Mouse (Mus musculus) lung, embryonic 15.5 days (tissue): ENCODE measurements around the gene Cyb5b. TPM values are rescaled to one million over a fixed set of nuclear protein-coding genes. Genes with fewer than 3 reads are reported as not detected.

Source experiments
- ATAC-seq: fragments of 200-750 bp; cut with Nextera tagmentation; 2 replicates; pipeline ENCODE4 v1.8.0; 2017; ENCODE audit warnings: moderate number of reproducible peaks, borderline replicate concordance; ENCODE audit not compliant: low FRiP score, low TSS enrichment; ENCODE audit errors: extremely low read depth
- H3K27ac ChIP-seq: fragments of 300-500 bp; sonication (generic); 2 replicates; pipeline ENCODE4 v1.5.1; 2015; ENCODE audit warnings: moderate library complexity, mild to moderate bottlenecking, inconsistent platforms
- H3K27me3 ChIP-seq: fragments of 300-500 bp; sonication (generic); 2 replicates; pipeline ENCODE4 v1.6.1; 2015; ENCODE audit warnings: inconsistent platforms
- H3K36me3 ChIP-seq: fragments of 300-500 bp; sonication (generic); 2 replicates; pipeline ENCODE4 v1.6.1; 2015; ENCODE audit warnings: inconsistent platforms
- H3K4me1 ChIP-seq: fragments of 300-500 bp; sonication (generic); 2 replicates; pipeline ENCODE4 v1.6.1; 2015; ENCODE audit warnings: inconsistent platforms
- H3K4me2 ChIP-seq: fragments of 300-500 bp; sonication (generic); 2 replicates; pipeline ENCODE4 v1.6.1; 2015; ENCODE audit warnings: inconsistent platforms, mild to moderate bottlenecking, moderate library complexity
- H3K4me3 ChIP-seq: fragments of 300-500 bp; sonication (generic); 2 replicates; pipeline ENCODE4 v1.5.1; 2015; ENCODE audit warnings: mild to moderate bottlenecking, inconsistent platforms
- H3K9ac ChIP-seq: fragments of 300-500 bp; sonication (generic); 2 replicates; pipeline ENCODE4 v1.6.1; 2015; ENCODE audit warnings: inconsistent platforms
- H3K9me3 ChIP-seq: fragments of 300-500 bp; sonication (generic); 2 replicates; pipeline ENCODE4 v1.6.1; 2016; ENCODE audit warnings: inconsistent platforms
- WGBS: fragments of 180-500 bp; shearing (Covaris S2); methylation state at CpG from one replicate; pipeline ENCODE4 v1.1.7; 2015; 5-methylcytosine and 5-hydroxymethylcytosine counted together
- polyA plus RNA-seq: library from polyadenylated mRNA; unstranded; fragments of >200 nt; fragmentation: Nextera tagmentation; extraction: Ambion mirVana; gene quantifications from 2 replicates; pipeline ENCODE4 v1.2.1, GENCODE M21; 2015

Cyb5b gene
- polyA plus RNA-seq, 1 experiment from 2014 or later, result 88.3 TPM

DNA sequence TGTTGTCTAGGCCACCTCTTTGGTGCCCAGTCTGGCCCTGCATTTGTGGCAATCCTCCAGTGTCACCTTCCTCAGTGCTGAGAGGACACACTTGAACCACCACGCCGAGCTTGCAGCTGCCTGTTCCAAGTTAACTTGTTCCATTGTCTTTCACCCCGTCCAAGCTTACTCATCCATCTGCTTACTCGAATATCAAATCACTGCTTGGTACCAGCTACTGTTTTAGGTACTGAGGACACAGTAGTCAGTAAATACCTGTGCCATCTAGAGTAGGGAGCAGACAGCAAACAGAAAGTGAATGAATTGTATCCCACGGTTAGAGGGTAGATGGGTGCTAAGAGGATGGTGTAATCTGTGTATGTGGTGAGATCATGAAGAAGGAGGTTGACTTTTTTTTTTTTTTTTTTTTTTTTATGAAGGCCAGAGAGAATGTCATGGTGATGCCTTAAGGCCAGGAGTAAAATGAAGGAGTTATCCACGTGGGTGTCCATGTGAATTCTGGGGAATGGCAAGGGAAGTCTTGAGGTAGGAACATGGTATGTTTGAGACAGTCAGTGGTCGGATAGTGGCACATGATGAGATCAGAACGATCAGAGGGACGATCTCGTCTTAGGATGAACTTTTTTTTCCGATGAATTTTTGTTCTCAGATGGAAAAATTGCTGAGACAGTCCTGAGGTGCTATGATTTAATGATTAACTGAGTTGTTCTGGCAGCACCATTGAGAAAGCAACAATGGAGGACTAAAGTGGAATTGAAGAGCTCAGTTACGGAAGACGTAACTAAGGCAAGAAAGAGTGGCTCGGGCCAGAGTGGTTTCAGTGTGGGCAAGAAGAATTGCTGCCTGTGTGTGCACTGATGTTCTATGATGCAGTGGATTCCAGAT, 3.1 kb downstream of the Cyb5b start:
- Histone ChIP-seq H3K4me1 (peaks cover 12% of the 10 kb centered on the region), H3K9me3 (no peaks in the 10 kb centered on the region), H3K4me3 (no peak overlapping the region), H3K9ac (no peak overlapping the region), H3K27me3 (no peaks in the 10 kb centered on the region), H3K27ac (no peak overlapping the region), H3K4me2 (no peak overlapping the region), H3K36me3 (peaks cover 32% of the 10 kb centered on the region)
- WGBS, result 81% methylated on average over 14 of the region's 14 CpGs
- ATAC-seq, result no peak

DNA sequence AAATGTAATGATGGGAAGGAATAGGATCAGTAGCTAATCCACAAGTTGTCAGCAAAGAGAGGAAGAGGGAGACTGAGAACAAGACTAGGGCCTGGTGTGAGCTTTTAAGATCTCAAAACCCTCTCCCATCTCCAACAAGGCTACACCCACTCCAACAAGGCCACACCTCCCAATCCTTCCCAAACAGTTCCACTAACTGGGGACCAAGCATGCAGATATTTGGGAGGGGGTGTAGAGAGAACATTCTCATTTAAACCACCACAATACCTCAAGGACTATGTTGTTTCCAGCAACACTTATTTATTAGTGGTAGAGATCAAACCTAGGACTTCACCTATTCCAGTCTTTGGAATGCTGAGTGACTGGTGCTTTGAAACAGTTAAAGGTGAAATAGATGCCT, 6.4 kb downstream of the Cyb5b start:
- no peak overlapping the region for H3K9ac ChIP-seq
- H3K4me1 ChIP-seq, result 0 out of 2 replicates have a peak, but pooled peaks cover 3% of the 10 kb centered on the region
- H3K36me3 ChIP-seq, result peaks cover 33% of the 10 kb centered on the region
- no peaks in the 10 kb centered on the region for H3K9me3 ChIP-seq
- no peak overlapping the region for H3K4me2 ChIP-seq
- no peak overlapping the region for H3K27ac ChIP-seq
- H3K27me3 ChIP-seq, result no peaks in the 10 kb centered on the region
- ATAC-seq, result no peak
- H3K4me3 ChIP-seq, result no peak overlapping the region

DNA sequence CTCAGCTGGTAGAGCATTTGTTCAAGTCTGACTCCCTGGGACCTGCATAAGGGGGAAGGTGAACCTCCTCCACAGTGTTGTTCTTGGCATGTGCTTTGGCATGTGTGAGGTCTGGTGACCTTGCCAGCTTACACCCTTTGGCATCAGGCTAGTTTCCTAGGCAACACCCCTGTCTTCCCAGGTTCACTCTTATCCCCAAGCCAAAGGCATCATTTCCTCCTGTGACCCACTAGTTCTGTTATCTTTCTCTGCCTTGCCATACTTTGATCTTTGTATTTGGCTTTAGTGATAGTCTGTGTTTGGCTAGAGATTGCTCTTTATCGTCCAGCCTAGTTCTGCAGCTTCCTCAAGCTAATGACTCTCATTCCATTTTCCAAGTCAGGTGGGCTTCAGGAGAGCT, 7.4 kb downstream of the Cyb5b start:
- Histone ChIP-seq H3K27ac (no peak overlapping the region), H3K4me3 (no peak overlapping the region), H3K9me3 (no peaks in the 10 kb centered on the region), H3K4me1 (0 out of 2 replicates have a peak, but pooled peaks cover 3% of the 10 kb centered on the region), H3K4me2 (no peak overlapping the region), H3K9ac (no peak overlapping the region), H3K36me3 (peaks cover 41% of the 10 kb centered on the region), H3K27me3 (no peaks in the 10 kb centered on the region)
- WGBS, result 41% methylated on average over 1 of the region's 1 CpGs
- ATAC-seq, result no peak

DNA sequence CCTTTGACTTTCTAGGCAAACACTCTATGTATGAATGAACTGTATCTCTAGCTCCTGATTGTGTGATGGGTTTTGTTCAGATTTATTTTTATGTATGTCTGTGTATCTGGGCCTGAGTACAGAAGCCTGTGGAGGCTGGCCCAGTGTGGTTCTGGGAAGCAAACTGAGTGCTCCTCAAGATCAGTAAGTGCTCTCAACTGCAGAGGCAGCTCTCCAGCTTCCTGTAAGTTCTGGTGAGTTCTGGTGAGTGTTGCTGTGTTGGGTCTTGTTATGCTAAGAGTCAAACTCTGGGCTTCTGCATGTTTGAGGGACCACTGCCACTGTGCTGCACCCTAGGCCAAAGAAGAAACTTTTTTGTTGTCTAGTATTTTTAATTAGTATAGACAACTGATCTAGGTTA, 8.4 kb downstream of the Cyb5b start:
- Histone ChIP-seq H3K9ac (no peak overlapping the region), H3K27ac (no peak overlapping the region), H3K9me3 (no peaks in the 10 kb centered on the region), H3K4me1 (no peaks in the 10 kb centered on the region), H3K36me3 (peaks cover 43% of the 10 kb centered on the region), H3K27me3 (no peaks in the 10 kb centered on the region), H3K4me2 (no peak overlapping the region), H3K4me3 (no peak overlapping the region)
- no peak for ATAC-seq

DNA sequence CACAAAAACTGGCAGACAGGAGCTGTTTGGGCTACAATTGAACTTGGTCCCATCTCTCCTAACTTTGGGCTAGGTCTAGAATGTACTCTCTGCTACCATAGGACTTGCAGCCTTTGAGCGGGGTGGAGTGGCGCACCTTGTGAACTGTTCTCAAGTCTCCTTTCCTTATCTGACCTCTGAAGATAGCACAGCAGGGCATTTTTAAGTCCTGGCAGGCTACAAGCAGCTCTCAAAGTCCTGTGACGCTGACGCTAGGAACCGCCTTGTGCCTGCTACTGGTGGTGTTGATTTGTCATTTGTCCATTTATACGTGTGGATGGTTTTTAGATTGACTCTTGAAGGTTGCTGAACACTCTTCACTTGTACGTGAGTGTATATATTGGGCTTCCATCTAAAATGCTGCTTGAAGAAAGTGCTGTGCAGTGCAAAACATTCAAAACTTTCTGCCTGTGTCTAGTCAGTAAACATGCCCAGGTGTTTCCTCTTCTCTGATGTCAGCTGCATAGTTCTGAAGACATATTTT, 13.9 kb downstream of the Cyb5b start:
- H3K36me3 ChIP-seq, result peaks cover 40% of the 10 kb centered on the region
- H3K27ac ChIP-seq, result no peak overlapping the region
- ATAC-seq, result no peak
- no peak overlapping the region for H3K4me2 ChIP-seq
- H3K27me3 ChIP-seq, result no peaks in the 10 kb centered on the region
- H3K4me1 ChIP-seq, result no peaks in the 10 kb centered on the region
- H3K9ac ChIP-seq, result no peak overlapping the region
- H3K4me3 ChIP-seq, result no peak overlapping the region
- 69% methylated on average over 7 of the region's 7 CpGs for WGBS
- H3K9me3 ChIP-seq, result no peaks in the 10 kb centered on the region

DNA sequence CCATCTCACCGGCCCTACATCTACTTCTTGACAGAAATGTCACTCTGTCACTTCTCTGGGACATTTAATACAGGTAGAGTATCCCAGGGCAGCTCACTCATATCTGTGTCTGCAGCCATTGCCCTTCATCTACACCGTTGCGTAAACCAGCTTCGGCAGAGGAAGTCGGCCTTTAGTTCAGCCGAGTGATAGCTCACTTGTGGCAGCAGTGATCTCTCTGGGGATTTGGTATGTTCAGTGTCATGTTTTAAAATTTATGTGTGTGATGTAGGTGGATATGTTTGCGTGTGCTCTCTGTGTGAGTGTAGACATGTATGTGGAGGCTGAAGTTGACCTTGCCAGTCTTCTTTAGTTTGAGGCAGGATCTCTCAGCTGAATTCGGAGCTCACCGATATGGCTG, 15.3 kb downstream of the Cyb5b start:
- no peak overlapping the region for H3K27ac ChIP-seq
- H3K4me3 ChIP-seq, result no peak overlapping the region
- H3K4me2 ChIP-seq, result no peak overlapping the region
- H3K9ac ChIP-seq, result no peak overlapping the region
- 90% methylated on average over 9 of the region's 9 CpGs for whole genome bisulfite sequencing
- no peaks in the 10 kb centered on the region for H3K4me1 ChIP-seq
- H3K27me3 ChIP-seq, result no peaks in the 10 kb centered on the region
- no peak for ATAC-seq
- no peaks in the 10 kb centered on the region for H3K9me3 ChIP-seq
- H3K36me3 ChIP-seq, result peaks cover 52% of the 10 kb centered on the region

DNA sequence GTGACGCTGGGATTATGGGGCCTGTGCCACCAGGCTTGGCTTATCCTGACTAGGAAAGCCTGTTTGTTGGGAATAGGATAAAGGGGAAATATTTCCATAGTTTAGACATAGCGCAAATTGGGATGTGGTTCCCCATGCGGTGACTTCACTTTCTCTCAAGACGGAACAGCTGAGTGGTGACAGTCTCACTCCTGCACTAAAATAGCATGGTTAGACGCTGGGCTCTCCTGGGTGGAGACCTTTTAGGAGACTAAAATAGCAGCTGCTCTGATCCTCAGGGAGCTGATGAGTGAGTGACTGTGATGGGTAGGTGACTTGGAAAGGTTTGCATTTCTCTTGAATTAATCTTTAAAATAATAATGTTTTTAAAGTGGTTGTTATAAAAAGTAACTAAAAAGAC, 17.4 kb downstream of the Cyb5b start:
- H3K9ac ChIP-seq, result no peak overlapping the region

DNA sequence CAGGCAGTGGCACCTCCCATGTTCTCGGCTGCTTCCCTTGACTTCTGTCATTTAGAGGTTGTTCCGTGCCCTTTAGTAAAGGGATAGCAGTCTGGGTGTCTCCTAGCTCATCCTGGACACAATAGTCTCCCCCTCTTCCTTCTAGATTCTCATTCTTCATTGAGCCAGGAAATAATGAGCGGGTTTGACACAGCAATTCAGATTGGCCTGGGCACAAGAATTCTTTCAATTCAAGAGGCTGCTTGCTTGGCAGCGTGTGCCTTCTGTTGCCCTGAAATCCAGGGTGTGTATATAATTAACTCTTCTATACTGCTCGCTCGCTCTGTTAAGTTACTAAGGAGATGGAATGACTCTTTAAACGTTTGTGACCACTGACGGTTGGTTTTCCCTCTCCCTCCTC, 21.7 kb downstream of the Cyb5b start:
- Histone ChIP-seq H3K27me3 (no peaks in the 10 kb centered on the region), H3K9ac (no peak overlapping the region), H3K4me2 (no peak overlapping the region), H3K4me1 (no peaks in the 10 kb centered on the region), H3K4me3 (no peak overlapping the region), H3K36me3 (peaks cover 72% of the 10 kb centered on the region), H3K9me3 (no peaks in the 10 kb centered on the region), H3K27ac (no peak overlapping the region)
- 80% methylated on average over 8 of the region's 8 CpGs for WGBS
- no peak for ATAC-seq

More for the DNA sequence above, 17.4 kb downstream of the Cyb5b start:
- Histone ChIP-seq H3K36me3 (peaks cover 59% of the 10 kb centered on the region), H3K27ac (no peak overlapping the region), H3K9me3 (no peaks in the 10 kb centered on the region), H3K4me2 (no peak overlapping the region), H3K4me3 (no peak overlapping the region), H3K27me3 (no peaks in the 10 kb centered on the region), H3K4me1 (no peaks in the 10 kb centered on the region)
- ATAC-seq, result no peak
- 80% methylated on average over 5 of the region's 5 CpGs for WGBS

DNA sequence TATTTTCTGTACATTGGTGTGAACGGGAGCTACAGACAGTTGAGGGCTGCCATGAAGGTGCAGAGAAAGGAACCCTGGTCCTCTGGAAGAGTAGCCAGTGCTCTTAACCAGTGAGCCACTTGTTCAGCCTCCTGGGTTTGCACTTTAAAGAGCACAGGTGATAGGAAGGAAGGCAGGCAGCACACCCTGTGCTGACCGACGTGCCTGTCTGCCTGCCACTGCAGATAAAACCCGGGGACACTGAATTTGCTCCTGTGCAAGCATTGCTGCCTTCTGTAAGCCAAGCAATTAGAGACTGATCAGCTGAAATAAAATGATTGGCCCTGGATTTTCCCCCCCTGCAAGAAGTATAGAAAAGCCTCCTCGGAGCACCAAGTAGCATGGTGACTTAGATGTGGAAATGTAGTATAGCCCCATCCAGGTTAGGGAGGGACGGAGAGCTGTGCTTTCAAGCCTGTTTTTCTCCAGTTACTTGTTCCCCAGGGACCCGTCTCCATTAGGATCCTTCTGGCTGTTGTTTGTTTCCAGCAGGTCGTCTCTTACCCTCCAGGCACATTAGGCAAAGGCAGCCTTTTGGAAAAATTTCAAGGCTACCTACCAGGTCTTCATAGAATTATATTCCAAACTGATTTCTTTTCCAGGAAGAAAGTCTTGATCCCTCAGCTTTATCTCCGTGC, 22.7 kb downstream of the Cyb5b start:
- H3K36me3 ChIP-seq, result peaks cover 76% of the 10 kb centered on the region
- no peak for ATAC-seq
- H3K9ac ChIP-seq, result no peak overlapping the region
- no peak overlapping the region for H3K4me2 ChIP-seq
- H3K4me3 ChIP-seq, result no peak overlapping the region
- 83% methylated on average over 9 of the region's 9 CpGs for WGBS
- no peaks in the 10 kb centered on the region for H3K4me1 ChIP-seq
- no peak overlapping the region for H3K27ac ChIP-seq
- H3K27me3 ChIP-seq, result no peaks in the 10 kb centered on the region
- no peaks in the 10 kb centered on the region for H3K9me3 ChIP-seq

DNA sequence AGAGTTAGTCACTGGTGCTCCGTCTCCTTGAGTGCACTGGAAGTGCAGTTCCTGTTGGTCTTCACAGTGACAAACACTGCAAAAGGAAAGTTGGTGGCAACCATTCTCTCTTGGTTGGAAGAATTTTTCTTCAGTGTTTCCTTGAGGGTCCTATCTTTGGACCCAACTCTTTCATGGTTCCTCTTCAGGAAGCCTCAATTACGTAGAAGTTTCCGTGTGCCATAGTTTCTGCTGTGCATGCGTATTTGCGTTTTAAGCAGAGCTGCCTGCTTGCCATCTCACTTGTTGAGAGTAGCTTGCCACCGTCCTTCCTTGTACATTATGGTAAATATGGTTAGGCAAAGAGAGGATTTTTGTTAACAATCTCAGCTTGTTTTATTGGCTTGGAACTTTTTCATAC, 30.7 kb downstream of the Cyb5b start:
- WGBS, result 92% methylated on average over 6 of the region's 6 CpGs
- ATAC-seq, result no peak
- Histone ChIP-seq H3K27me3 (no peaks in the 10 kb centered on the region), H3K9ac (no peak overlapping the region), H3K4me1 (no peaks in the 10 kb centered on the region), H3K4me2 (no peak overlapping the region), H3K36me3 (peaks cover 71% of the 10 kb centered on the region), H3K4me3 (no peak overlapping the region), H3K27ac (no peak overlapping the region), H3K9me3 (no peaks in the 10 kb centered on the region)

DNA sequence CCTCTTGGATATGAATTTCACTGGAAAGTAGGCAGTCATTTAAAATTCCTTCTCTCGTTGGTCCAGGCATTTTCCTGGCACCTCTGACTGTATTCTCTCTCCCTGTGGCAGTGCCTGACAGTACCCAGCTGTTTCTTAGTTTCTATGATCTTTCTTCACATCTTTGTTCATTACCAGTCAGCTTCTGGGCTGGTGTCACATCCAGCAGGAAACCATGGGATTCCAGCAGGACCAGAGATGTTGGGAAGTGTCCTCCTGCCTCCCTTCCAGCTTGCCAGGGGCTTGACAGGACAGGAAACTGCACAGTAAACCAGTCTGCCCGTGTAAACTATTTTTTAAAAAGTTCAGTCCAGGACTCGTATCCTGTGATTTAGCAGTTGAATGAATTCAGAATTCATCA, 34.6 kb downstream of the Cyb5b start:
- no peaks in the 10 kb centered on the region for H3K4me1 ChIP-seq
- H3K27ac ChIP-seq, result no peak overlapping the region
- H3K36me3 ChIP-seq, result peaks cover 40% of the 10 kb centered on the region
- WGBS, result 38% methylated on average over 3 of the region's 3 CpGs
- no peaks in the 10 kb centered on the region for H3K9me3 ChIP-seq
- no peaks in the 10 kb centered on the region for H3K27me3 ChIP-seq
- H3K9ac ChIP-seq, result no peak overlapping the region
- H3K4me2 ChIP-seq, result no peak overlapping the region
- ATAC-seq, result no peak
- H3K4me3 ChIP-seq, result no peak overlapping the region

DNA sequence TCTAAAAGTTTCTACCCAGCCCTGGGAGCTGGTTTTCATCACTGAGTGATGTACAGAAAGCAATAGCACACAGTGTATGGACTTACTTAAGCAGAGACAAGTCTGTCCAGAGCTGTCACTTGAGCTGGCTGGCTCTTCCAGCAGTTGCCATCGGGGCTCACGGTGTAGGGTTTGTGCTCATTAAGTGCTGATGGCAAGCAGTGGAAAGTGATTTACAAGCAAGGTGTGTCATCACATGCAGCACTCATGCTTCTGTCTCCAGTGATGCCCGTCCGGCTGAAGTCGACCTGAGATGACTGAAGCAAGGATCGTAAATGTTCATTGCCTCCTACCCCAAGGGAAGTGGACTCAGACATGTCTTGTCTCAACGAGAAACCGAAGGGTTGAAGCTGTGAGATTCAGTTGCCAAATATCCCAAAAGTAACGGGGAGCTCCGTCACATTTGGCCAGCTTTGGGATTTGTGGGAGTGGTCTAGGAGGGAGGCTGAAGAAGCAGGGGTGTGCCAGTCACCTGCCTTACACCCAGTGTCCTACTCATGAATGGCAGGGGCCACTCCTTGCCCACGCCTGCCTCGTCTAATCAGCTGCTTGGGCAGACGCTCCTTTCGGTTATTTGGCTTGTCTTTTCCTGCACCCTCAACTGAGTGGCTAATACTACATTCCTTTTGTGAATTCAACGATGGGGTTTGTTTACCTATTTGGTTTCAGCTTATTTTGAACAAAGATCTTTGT, 36.4 kb downstream of the Cyb5b start:
- no peak for ATAC-seq

More for the DNA sequence above, 36.4 kb downstream of the Cyb5b start:
- Histone ChIP-seq H3K4me2 (no peak overlapping the region), H3K36me3 (peaks cover 30% of the 10 kb centered on the region), H3K4me3 (no peak overlapping the region), H3K27me3 (no peaks in the 10 kb centered on the region), H3K27ac (no peak overlapping the region), H3K4me1 (no peaks in the 10 kb centered on the region), H3K9me3 (no peaks in the 10 kb centered on the region), H3K9ac (no peak overlapping the region)
- WGBS, result 72% methylated on average over 15 of the region's 15 CpGs
